Mouse (Mus musculus): ENCODE results near the gene Dip2c.

GRCm38 (mm10) chr13:9429884-9430283, 153.6 kb downstream of the Dip2c start:
- no peak for TF ChIP-seq CTCF (IDR thresholded peaks at IDR 0.05)
- no peak for TF ChIP-seq EP300 (IDR thresholded peaks at IDR 0.05)
